Mouse (Mus musculus) embryonic stem cell, embryonic (primary cell): ENCODE data around the gene Gm44579.

Source experiments
- CTCF ChIA-PET, 4 experiments: fragments of 300-600 bp in 2 of 4; fragments of 350-600 bp in 2 of 4; sonication (Branson Sonifier 250); formaldehyde crosslinking; loops; one replicate each; lab custom pipeline; 2022; ENCODE audit warnings: inconsistent platforms in 2 of 4; lab: Charles Lee
- POLR2A ChIA-PET, 4 experiments: fragments of 300-600 bp in 2 of 4; fragments of 350-600 bp in 2 of 4; sonication (Branson Sonifier 250); formaldehyde crosslinking; loops; one replicate each; lab custom pipeline; 2022; ENCODE audit warnings: antibody characterized with exemption in 4 of 4, inconsistent platforms in 1 of 4; lab: Charles Lee

The Gm44579 gene

GRCm38 (mm10) chr15:98220877-98221276, at the start of gene Gm44579, which contains the start of gene Olfr287:
TSS of gene Gm44579 (minus strand) at chr15:98220977.
TSS of gene Olfr287 (minus strand) at chr15:98221056.
- ChIA-PET POLR2A (no interaction called here), CTCF (interaction anchor here in 1 of 4 experiments (2.8 kb wide), 1 partner anchor 169 kb away, joined by 7 read pairs; no protein-coding TSS in a partner anchor)

GRCm38 (mm10) chr15:98257776-98258175, 37.0 kb upstream of the Gm44579 start:
- CTCF ChIA-PET, result no interaction called here
- POLR2A ChIA-PET, result no interaction called here

- ChIA-PET POLR2A (no interaction called here), CTCF (no interaction called here)
Measured at GRCm38 (mm10) chr15:98257193-98257592, 36.4 kb upstream of the Gm44579 start, which contains the start of gene H1fnt. TSS of gene H1fnt (minus strand) at chr15:98257293.

GRCm38 (mm10) chr15:98256271-98256670, 35.5 kb upstream of the Gm44579 start:
- ChIA-PET CTCF (interaction anchor here in 3 of 4 experiments (0.5 to 0.6 kb wide), 3 partner anchors 34 to 248 kb away, joined by 3 to 4 read pairs (median 4); no protein-coding TSS in a partner anchor), POLR2A (no interaction called here)

- POLR2A ChIA-PET, result no interaction called here
- CTCF ChIA-PET, result no interaction called here
Measured at GRCm38 (mm10) chr15:98235442-98235841, 14.7 kb upstream of the Gm44579 start.

GRCm38 (mm10) chr15:98234350-98234749, 13.6 kb upstream of the Gm44579 start, which contains the start of gene Olfr286:
TSS of gene Olfr286 (minus strand) at chr15:98234450.
- POLR2A ChIA-PET, result no interaction called here
- CTCF ChIA-PET, result interaction anchor here in 1 of 4 experiments (0.6 kb wide), 1 partner anchor 188 kb away, joined by 4 read pairs; no protein-coding TSS in a partner anchor

GRCm38 (mm10) chr15:98226096-98226495, 5.3 kb upstream of the Gm44579 start:
- ChIA-PET POLR2A (interaction anchor here in 1 of 4 experiments (0.9 to 1.4 kb wide), 3 partner anchors 12 to 21 kb away, joined by 3 to 5 read pairs (median 4); no protein-coding TSS in a partner anchor), CTCF (interaction anchor here in 2 of 4 experiments (0.6 to 0.7 kb wide), 2 partner anchors 164 to 326 kb away, joined by 3 to 4 read pairs; no protein-coding TSS in a partner anchor)

- ChIA-PET CTCF (interaction anchor here in 3 of 4 experiments (0.6 to 0.7 kb wide), 3 partner anchors 164 to 1289 kb away, joined by 3 to 4 read pairs (median 4); no protein-coding TSS in a partner anchor), POLR2A (interaction anchor here in 1 of 4 experiments (0.9 to 1.4 kb wide), 3 partner anchors 12 to 21 kb away, joined by 3 to 5 read pairs (median 4); no protein-coding TSS in a partner anchor)
Measured at GRCm38 (mm10) chr15:98225610-98226009, 4.8 kb upstream of the Gm44579 start.

GRCm38 (mm10) chr15:98222377-98222776, 1.6 kb upstream of the Gm44579 start:
- POLR2A ChIA-PET, result no interaction called here
- CTCF ChIA-PET, result interaction anchor here in 1 of 4 experiments (2.8 kb wide), 1 partner anchor 167 kb away, joined by 7 read pairs; no protein-coding TSS in a partner anchor

- ChIA-PET POLR2A (interaction anchor here in 3 of 4 experiments (0.5 to 1.4 kb wide), 6 partner anchors 11 to 357 kb away, joined by 3 to 4 read pairs (median 4); no protein-coding TSS in a partner anchor), CTCF (interaction anchor here in 3 of 4 experiments (0.6 to 0.7 kb wide), 5 partner anchors 121 to 547 kb away, joined by 3 to 6 read pairs (median 3); partner anchors contain the start of gene Senp1 (in 1 of the 3))
Measured at GRCm38 (mm10) chr15:98214130-98214529, 6.6 kb downstream of the Gm44579 start.

- CTCF ChIA-PET, result interaction anchor here in 2 of 4 experiments (0.6 kb wide), 2 partner anchors 262 to 265 kb away, joined by 3 to 4 read pairs; no protein-coding TSS in a partner anchor
- POLR2A ChIA-PET, result interaction anchor here in 3 of 4 experiments (0.7 to 1.4 kb wide), 4 partner anchors 9 to 356 kb away, joined by 3 to 4 read pairs (median 3); no protein-coding TSS in a partner anchor
Measured at GRCm38 (mm10) chr15:98213336-98213870, 7.4 kb downstream of the Gm44579 start.

GRCm38 (mm10) chr15:98209676-98210075, 11.1 kb downstream of the Gm44579 start:
- ChIA-PET POLR2A (no interaction called here), CTCF (no interaction called here)

GRCm38 (mm10) chr15:98195442-98195841, 25.3 kb downstream of the Gm44579 start, which contains the start of gene Olfr288:
TSS of gene Olfr288 (minus strand) at chr15:98195542.
- CTCF ChIA-PET, result interaction anchor here in 2 of 4 experiments (0.5 to 0.7 kb wide), 2 partner anchors 14 to 318 kb away, joined by 3 read pairs; no protein-coding TSS in a partner anchor

GRCm38 (mm10) chr15:98184456-98184855, 36.3 kb downstream of the Gm44579 start:
- ChIA-PET CTCF (no interaction called here), POLR2A (no interaction called here)

More at GRCm38 (mm10) chr15:98195442-98195841, 25.3 kb downstream of the Gm44579 start, which contains the start of gene Olfr288:
- POLR2A ChIA-PET, result interaction anchor here in 1 of 4 experiments (1.0 kb wide), 1 partner anchor 13 kb away, joined by 3 read pairs; no protein-coding TSS in a partner anchor

GRCm38 (mm10) chr15:98181856-98182570, 38.8 kb downstream of the Gm44579 start:
- POLR2A ChIA-PET, result interaction anchor here in 2 of 4 experiments (0.8 to 1.5 kb wide), 15 partner anchors 9 to 1544 kb away, joined by 3 to 5 read pairs (median 3); partner anchors contain the start of genes Olfr288 (in 1 of the 2) and Senp1 (in 1 of the 2)
- CTCF ChIA-PET, result interaction anchor here (0.5 to 3.1 kb wide), 30 partner anchors 8 to 1267 kb away, joined by 3 to 35 read pairs (median 4); partner anchors contain the start of gene Tmem106c (in 1 of the 4)

- POLR2A ChIA-PET, result interaction anchor here in 3 of 4 experiments (0.7 to 1.5 kb wide), 18 partner anchors 9 to 1543 kb away, joined by 3 to 7 read pairs (median 3); partner anchors contain the start of genes Ccdc184 (in 1 of the 3), Pfkm (in 1 of the 3) and Senp1 (in 1 of the 3)
Measured at GRCm38 (mm10) chr15:98181132-98181711, 39.6 kb downstream of the Gm44579 start.

GRCm38 (mm10) chr15:98180567-98181131, 40.1 kb downstream of the Gm44579 start:
- ChIA-PET CTCF (interaction anchor here (0.5 to 3.1 kb wide), 24 partner anchors 9 to 1319 kb away, joined by 3 to 35 read pairs (median 4); partner anchors contain the start of gene Tmem106c (in 1 of the 4)), POLR2A (interaction anchor here in 3 of 4 experiments (0.7 to 1.5 kb wide), 16 partner anchors 9 to 1543 kb away, joined by 3 to 7 read pairs (median 3); partner anchors contain the start of genes Ccdc184 (in 1 of the 3), Pfkm (in 1 of the 3) and Senp1 (in 1 of the 3))

More at GRCm38 (mm10) chr15:98181132-98181711, 39.6 kb downstream of the Gm44579 start:
- CTCF ChIA-PET, result interaction anchor here (0.5 to 3.1 kb wide), 34 partner anchors 8 to 1318 kb away, joined by 3 to 35 read pairs (median 4); partner anchors contain the start of gene Tmem106c (in 1 of the 4)
